Mouse (Mus musculus): ENCODE data around the gene Trap1.

DNA sequence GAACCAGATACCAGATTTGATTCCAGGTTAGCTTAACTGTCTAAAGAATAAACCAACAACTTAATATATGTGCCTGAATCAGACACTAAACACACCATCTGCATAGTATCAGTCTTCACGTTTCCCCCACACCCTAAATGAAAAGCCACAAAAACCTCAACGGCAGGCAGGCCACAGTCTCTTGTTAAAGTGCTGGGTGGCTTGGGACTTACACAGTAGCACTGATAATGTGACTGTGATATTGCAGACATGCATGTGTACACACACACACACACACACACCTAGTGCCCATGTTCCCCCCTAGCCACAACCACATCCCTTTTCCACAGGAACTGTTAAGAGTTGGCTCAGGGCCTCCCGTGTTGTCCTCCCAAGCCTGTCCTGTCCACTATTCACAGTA lies 2.8 kb downstream of the Trap1 start:
- no peak for TF ChIP-seq CTCF (IDR thresholded peaks at IDR 0.05; ENCODE audit: low read depth)
- no peak for TF ChIP-seq EP300 (optimal IDR thresholded peaks at IDR 0.05)

All from stomach, postnatal 0 days (tissue).